Mouse (Mus musculus) bone marrow, adult 2 months (tissue): Measurements from ENCODE around the gene Sugp2. TPM values are rescaled to one million over a fixed set of nuclear protein-coding genes. Genes with fewer than 3 reads are reported as not detected.

Experiments used
- H3K27ac ChIP-seq: fragments of 200-500 bp; 2 replicates; pipeline ENCODE4 v1.5.1; 2012; ENCODE audit warnings: low read depth, mild to moderate bottlenecking, control low read depth, inconsistent platforms, low read length; ENCODE audit not compliant: control insufficient read depth, poor library complexity, insufficient read depth
- H3K4me1 ChIP-seq: fragments of 200-500 bp; 2 replicates; pipeline ENCODE4 v1.6.1; 2011; ENCODE audit warnings: low read length; ENCODE audit not compliant: control insufficient read depth, insufficient read depth
- H3K4me3 ChIP-seq: fragments of 200-500 bp; replicated peaks from 2 replicates; pipeline ENCODE3; 2011; ENCODE audit warnings: mild to moderate bottlenecking, low read depth, low read length, control low read depth; ENCODE audit not compliant: control insufficient read depth
- CTCF ChIP-seq: fragments of 200-500 bp; IDR thresholded peaks from 2 replicates; pipeline ENCODE4 v1.5.1; 2011; ENCODE audit warnings: low read length, control low read depth; ENCODE audit not compliant: control insufficient read depth, insufficient read depth
- POLR2A ChIP-seq: fragments of 200-500 bp; IDR thresholded peaks from 2 replicates; pipeline ENCODE4 v1.6.1; 2011; ENCODE audit warnings: low read depth, mild to moderate bottlenecking, control low read depth, low read length, borderline replicate concordance; ENCODE audit not compliant: control insufficient read depth
- WGBS: fragments of 180-500 bp; shearing (Covaris S2); methylation state at CpG from one replicate; pipeline ENCODE4 v1.1.7; 2018; 5-methylcytosine and 5-hydroxymethylcytosine counted together
- polyA plus RNA-seq: library from polyadenylated mRNA; stranded (reverse); fragments of >200 nt; gene quantifications from 2 replicates; pipeline ENCODE4 v1.2.4, GENCODE M21; 2011; ENCODE audit warnings: low replicate concordance; ENCODE audit not compliant: missing spikeins, insufficient read depth, insufficient read length

Sugp2 gene
- polyA plus RNA-seq, 1 experiment = 192 TPM

DNA sequence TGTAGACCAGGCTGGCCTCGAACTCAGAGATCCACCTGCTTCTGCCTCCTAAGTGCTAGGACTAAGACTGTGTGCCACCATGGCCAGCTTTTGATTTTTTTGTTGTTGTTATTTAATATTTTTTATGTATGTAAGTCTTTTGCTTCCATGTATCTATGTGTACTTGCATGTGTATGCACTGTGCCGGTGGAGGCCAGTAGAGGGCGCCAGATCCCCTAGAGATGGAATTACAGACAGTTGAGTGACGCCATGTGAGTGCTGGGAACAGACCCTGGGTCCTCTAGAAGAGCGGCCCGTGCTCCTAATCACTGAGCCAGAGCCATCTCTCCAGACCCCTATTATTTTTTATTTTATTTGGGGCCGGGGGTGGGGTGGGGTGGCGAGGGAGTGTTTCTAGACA lies 52.7 kb downstream of the Sugp2 start:
- 87% methylated on average over 8 of the region's 8 CpGs for WGBS
- Histone ChIP-seq H3K4me3 (no peak overlapping the region), H3K27ac (no peak overlapping the region), H3K4me1 (no peaks in the 10 kb centered on the region; the same call in none of the 2 replicates)
- TF ChIP-seq POLR2A (no peak), CTCF (peak; percentile 56)

DNA sequence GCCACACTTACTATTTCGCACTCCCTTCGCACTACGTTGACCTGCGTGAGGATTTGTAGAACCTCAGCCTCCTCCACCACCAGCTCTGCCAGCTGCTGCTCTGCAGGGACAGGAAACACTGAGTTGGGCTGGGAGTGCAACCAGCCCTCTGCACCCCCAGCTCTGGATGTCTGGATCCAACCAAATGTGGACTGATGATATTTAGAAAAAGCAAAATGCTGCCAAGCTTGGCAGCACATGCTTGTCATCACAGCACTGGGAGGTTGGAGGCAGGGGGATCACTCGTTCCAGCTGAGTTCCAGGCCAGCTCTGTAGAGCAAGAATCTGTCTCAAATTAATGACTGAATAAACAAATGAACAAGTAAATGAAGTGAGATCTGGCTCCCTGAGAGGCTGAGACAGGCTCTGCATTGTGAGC lies 60.0 kb downstream of the Sugp2 start:
- Histone ChIP-seq H3K4me3 (no peak overlapping the region), H3K4me1 (no peaks in the 10 kb centered on the region), H3K27ac (no peak overlapping the region)
- no peak for TF ChIP-seq POLR2A
- no peak for TF ChIP-seq CTCF
- WGBS = 81% methylated on average over 5 of the region's 5 CpGs

- no peak overlapping the region for H3K27ac ChIP-seq
- peaks cover 3% of the 10 kb centered on the region; the same call in 1 of the 2 replicates for H3K4me1 ChIP-seq
- TF ChIP-seq POLR2A (no peak), CTCF (no peak)
- WGBS = 44% methylated on average over 3 of the region's 3 CpGs
- H3K4me3 ChIP-seq = no peak overlapping the region
These were observed 66.9 kb downstream of the Sugp2 start for GRCm38 (mm10) chr8:70300881-70301280.

- Histone ChIP-seq H3K4me1 (peaks cover 3% of the 10 kb centered on the region; the same call in 1 of the 2 replicates), H3K4me3 (peak within 1 kb of the TSS; percentile 77), H3K27ac (peak within 1 kb of the TSS; percentile 7)
- TF ChIP-seq POLR2A = peak; percentile 75; the same call in 1 of the 2 replicates
- no peak for TF ChIP-seq CTCF
- under 1% methylated on average over 40 of the region's 40 CpGs for WGBS
These were observed 68.4 kb downstream of the Sugp2 start, which contains the start of the genes Ddx49 and Cope for GRCm38 (mm10) chr8:70302358-70302890. Ddx49 (minus strand) TSS chr8:70302489. Cope (plus strand) TSS chr8:70302518.

DNA sequence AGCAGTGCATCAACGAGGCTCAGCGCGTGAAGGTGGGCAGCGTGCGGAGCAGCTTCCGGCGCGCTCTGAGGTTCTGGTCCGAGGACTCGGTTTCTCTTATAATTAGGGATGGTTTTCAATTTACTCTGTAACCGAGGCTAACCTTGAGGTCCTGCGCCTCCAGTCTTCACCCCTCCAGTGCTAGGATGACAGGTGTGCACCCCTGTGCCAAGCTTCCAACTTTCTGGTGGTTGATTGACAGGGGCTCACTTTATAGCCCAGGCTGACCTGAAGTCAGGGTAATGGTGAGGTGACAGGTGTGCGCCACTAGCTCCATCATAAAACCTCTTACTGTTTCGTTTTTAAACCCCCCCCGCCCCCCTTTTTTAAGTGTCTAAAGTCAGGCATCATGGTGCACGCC lies 68.9 kb downstream of the Sugp2 start:
- Histone ChIP-seq H3K4me1 (peaks cover 3% of the 10 kb centered on the region; the same call in 1 of the 2 replicates), H3K27ac (peak overlapping the region; percentile 7), H3K4me3 (peak overlapping the region; percentile 77)
- no peak for TF ChIP-seq CTCF
- no peak for TF ChIP-seq POLR2A
- 2% methylated on average over 16 of the region's 16 CpGs for WGBS

DNA sequence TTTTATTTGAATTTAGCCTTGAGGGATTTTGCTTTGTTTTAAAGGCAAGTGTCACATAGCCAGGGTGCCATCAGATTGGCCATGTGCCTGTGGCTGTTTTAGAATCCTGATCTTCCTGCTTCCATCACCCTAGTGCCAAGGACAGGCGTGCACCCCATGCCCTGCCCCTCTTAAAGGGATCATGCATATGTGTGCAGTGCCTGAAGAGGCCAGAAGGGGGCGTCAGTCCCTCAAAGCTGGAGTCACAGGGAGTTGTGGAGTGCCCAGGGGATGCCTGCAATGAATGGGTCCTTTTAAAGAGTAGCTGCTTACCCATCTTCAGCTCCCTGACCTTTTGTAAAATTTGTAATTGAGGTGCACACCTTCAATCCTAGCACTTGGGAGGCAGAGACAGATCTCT lies 75.3 kb downstream of the Sugp2 start:
- no peak for TF ChIP-seq POLR2A
- peak; percentile 44; the same call in 1 of the 2 replicates for TF ChIP-seq CTCF
- Histone ChIP-seq H3K4me1 (no peaks in the 10 kb centered on the region), H3K4me3 (no peak overlapping the region), H3K27ac (no peak overlapping the region)
- 41% methylated on average over 2 of the region's 2 CpGs for WGBS

- no peak overlapping the region for H3K4me3 ChIP-seq
- WGBS = 73% methylated on average over 2 of the region's 2 CpGs
- TF ChIP-seq POLR2A (no peak), CTCF (no peak)
- no peak overlapping the region; the same call in 1 of the 2 replicates for H3K27ac ChIP-seq
- H3K4me1 ChIP-seq = no peaks in the 10 kb centered on the region; the same call in 1 of the 2 replicates
These were observed 79.4 kb downstream of the Sugp2 start for GRCm38 (mm10) chr8:70313399-70313798.

DNA sequence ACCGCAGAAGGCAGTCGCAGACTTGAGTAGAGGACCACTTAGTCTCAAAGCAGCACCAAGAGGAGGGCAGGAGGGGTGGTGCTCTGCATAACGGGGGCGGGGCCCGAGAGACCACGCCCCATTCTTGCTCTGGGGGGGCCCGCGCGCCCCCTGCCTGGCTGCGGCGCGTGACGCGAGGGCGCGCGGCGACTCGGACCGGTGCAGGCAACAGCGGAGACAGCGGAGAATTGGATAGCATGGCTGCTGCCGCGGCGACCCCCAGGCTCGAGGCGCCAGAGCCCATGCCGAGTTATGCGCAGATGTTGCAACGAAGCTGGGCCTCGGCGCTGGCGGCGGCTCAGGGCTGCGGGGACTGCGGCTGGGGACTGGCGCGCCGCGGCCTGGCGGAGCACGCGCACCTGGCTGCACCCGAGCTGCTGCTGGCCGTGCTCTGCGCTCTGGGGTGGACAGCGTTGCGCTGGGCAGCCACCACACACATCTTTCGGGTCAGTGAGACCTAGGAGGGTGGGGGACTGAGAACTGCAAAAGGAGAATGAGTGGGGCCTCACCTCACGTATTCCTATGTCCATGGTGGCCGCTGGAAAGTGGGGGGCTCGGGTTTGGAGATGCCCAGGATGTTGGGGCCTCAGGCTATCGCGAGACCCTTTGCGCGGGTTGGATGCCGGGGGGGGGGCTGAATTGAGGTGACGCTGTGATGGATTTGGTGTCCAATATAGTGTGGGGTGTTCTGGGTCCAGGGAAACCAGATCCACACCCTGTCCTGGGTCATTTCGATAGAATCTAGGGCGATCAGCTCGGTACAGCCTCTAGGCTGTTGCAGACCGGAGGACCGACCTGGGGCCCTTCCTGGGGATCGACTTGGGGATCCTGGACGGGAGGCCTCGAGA lies 81.8 kb downstream of the Sugp2 start, which contains the start of gene Cers1:
Gene Cers1, plus strand, starts transcription at position 152 of the 887 bp plus-strand sequence.
- Histone ChIP-seq H3K4me3 (no peak within 1 kb of the TSS), H3K27ac (no peak within 1 kb of the TSS), H3K4me1 (no peaks in the 10 kb centered on the region; the same call in 1 of the 2 replicates)
- TF ChIP-seq CTCF = no peak
- no peak for TF ChIP-seq POLR2A
- 9% methylated on average over 65 of the region's 66 CpGs for WGBS
